Mouse (Mus musculus): ENCODE data around the gene Mgst3. TPM values are rescaled to one million over a fixed set of nuclear protein-coding genes. Genes with fewer than 3 reads are reported as not detected.

Gene Mgst3
- total RNA-seq, 1 experiment, result 34.4 TPM

- in situ Hi-C loops (cut with MboI; ENCODE audit: low sequenced_read_pairs in 2 of 2, unreplicated experiment in 2 of 2), result no loop called here
Observed at GRCm38 (mm10) chr1:167391241-167391640, 2.4 kb downstream of the Mgst3 start.

DNA sequence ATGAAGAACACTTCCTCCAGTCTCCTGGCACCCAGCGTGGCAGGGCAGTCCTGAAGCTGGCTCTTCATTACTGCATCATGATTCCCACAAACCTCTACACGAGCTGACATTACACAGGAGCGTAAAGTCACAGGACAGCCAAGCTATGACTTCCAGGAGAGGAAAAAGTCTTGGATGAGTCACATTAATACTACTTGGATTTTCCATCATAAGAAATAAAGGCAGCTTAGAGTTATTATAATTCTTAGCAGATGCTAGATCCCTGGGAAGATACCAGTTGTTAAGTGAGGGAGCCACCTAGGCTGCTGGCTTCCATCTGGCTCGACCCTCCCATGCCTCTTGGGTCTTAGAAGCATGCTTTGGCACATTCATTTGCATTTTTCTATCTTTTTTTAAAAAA is 3.3 kb downstream of the Mgst3 start:
- H3K36me3 ChIP-seq (ENCODE audit: control insufficient read depth, insufficient read depth, low read length, poor library complexity, severe bottlenecking), result no peaks in the 10 kb centered on the region
- no peak overlapping the region for H3K9ac ChIP-seq (ENCODE audit: insufficient read depth, low read depth, low read length, poor library complexity, severe bottlenecking)
- H3K9me3 ChIP-seq (ENCODE audit: control insufficient read depth, insufficient read depth, low read depth, low read length), result no peaks in the 10 kb centered on the region
- no peak for DNase-seq (ENCODE audit: low read depth, low spot score)
- no peak overlapping the region for H3K4me3 ChIP-seq (ENCODE audit: insufficient read depth in 1 of 2, low read depth in 1 of 2, low read length in 2 of 2, poor library complexity in 1 of 2, severe bottlenecking in 1 of 2)
- H3K4me1 ChIP-seq (ENCODE audit: control insufficient read depth in 2 of 2, insufficient read depth in 2 of 2, low read length in 2 of 2, poor library complexity in 1 of 2), result peaks cover 0 to 2% of the 10 kb centered on the region in 2 experiments; a peak in 1 of 4 replicates
- in situ Hi-C loops (cut with MboI; ENCODE audit: low sequenced_read_pairs in 2 of 2, unreplicated experiment in 2 of 2), result no loop called here
- no peak for TF ChIP-seq ZC3H11A (IDR thresholded peaks at IDR 0.05; ENCODE audit: borderline replicate concordance, low read depth, low read length)
- no peak overlapping the region for H3K27ac ChIP-seq (ENCODE audit: insufficient read depth, low read depth, low read length, poor library complexity, severe bottlenecking)

More at GRCm38 (mm10) chr1:167391241-167391640, 2.4 kb downstream of the Mgst3 start:
- no peak overlapping the region for H3K27ac ChIP-seq (ENCODE audit: insufficient read depth, low read depth, low read length, poor library complexity, severe bottlenecking)
- peaks cover 0 to 2% of the 10 kb centered on the region in 2 experiments; a peak in 1 of 4 replicates for H3K4me1 ChIP-seq (ENCODE audit: control insufficient read depth in 2 of 2, insufficient read depth in 2 of 2, low read length in 2 of 2, poor library complexity in 1 of 2)
- no peaks in the 10 kb centered on the region for H3K9me3 ChIP-seq (ENCODE audit: control insufficient read depth, insufficient read depth, low read depth, low read length)
- no peak overlapping the region for H3K4me3 ChIP-seq (ENCODE audit: insufficient read depth in 1 of 2, low read depth in 1 of 2, low read length in 2 of 2, poor library complexity in 1 of 2, severe bottlenecking in 1 of 2)
- no peaks in the 10 kb centered on the region for H3K36me3 ChIP-seq (ENCODE audit: control insufficient read depth, insufficient read depth, low read length, poor library complexity, severe bottlenecking)
- DNase-seq (ENCODE audit: low read depth, low spot score), result no peak
- TF ChIP-seq HCFC1 (IDR thresholded peaks at IDR 0.05; ENCODE audit: borderline replicate concordance, insufficient read depth, low read length), result no peak
- TF ChIP-seq CHD2 (IDR thresholded peaks at IDR 0.05; ENCODE audit: low read depth, low read length), result no peak
- TF ChIP-seq ZNF384 (IDR thresholded peaks at IDR 0.05; ENCODE audit: low read depth, low read length), result no peak
- no peak for TF ChIP-seq MAFK (IDR thresholded peaks at IDR 0.05; ENCODE audit: insufficient read depth, low read depth, low read length)
- no peak for TF ChIP-seq ZC3H11A (IDR thresholded peaks at IDR 0.05; ENCODE audit: borderline replicate concordance, low read depth, low read length)
- no peak overlapping the region for H3K9ac ChIP-seq (ENCODE audit: insufficient read depth, low read depth, low read length, poor library complexity, severe bottlenecking)

GRCm38 (mm10) chr1:167389584-167389983 is 4.1 kb downstream of the Mgst3 start:
- H3K9me3 ChIP-seq (ENCODE audit: control insufficient read depth, insufficient read depth, low read depth, low read length), result no peaks in the 10 kb centered on the region
- no peaks in the 10 kb centered on the region for H3K36me3 ChIP-seq (ENCODE audit: control insufficient read depth, insufficient read depth, low read length, poor library complexity, severe bottlenecking)
- H3K4me1 ChIP-seq (ENCODE audit: control insufficient read depth in 2 of 2, insufficient read depth in 2 of 2, low read length in 2 of 2, poor library complexity in 1 of 2), result peaks cover 0 to 2% of the 10 kb centered on the region in 2 experiments; a peak in 1 of 4 replicates
- no peak overlapping the region for H3K9ac ChIP-seq (ENCODE audit: insufficient read depth, low read depth, low read length, poor library complexity, severe bottlenecking)
- in situ Hi-C loops (cut with MboI; ENCODE audit: low sequenced_read_pairs in 2 of 2, unreplicated experiment in 2 of 2), result no loop called here
- H3K4me3 ChIP-seq (ENCODE audit: insufficient read depth in 1 of 2, low read depth in 1 of 2, low read length in 2 of 2, poor library complexity in 1 of 2, severe bottlenecking in 1 of 2), result no peak overlapping the region
- DNase-seq (ENCODE audit: low read depth, low spot score), result no peak
- TF ChIP-seq ZNF384 (IDR thresholded peaks at IDR 0.05; ENCODE audit: low read depth, low read length) (no peak), CHD2 (IDR thresholded peaks at IDR 0.05; ENCODE audit: low read depth, low read length) (no peak), ZC3H11A (IDR thresholded peaks at IDR 0.05; ENCODE audit: borderline replicate concordance, low read depth, low read length) (no peak), HCFC1 (IDR thresholded peaks at IDR 0.05; ENCODE audit: borderline replicate concordance, insufficient read depth, low read length) (no peak), MAFK (IDR thresholded peaks at IDR 0.05; ENCODE audit: insufficient read depth, low read depth, low read length) (no peak)
- H3K27ac ChIP-seq (ENCODE audit: insufficient read depth, low read depth, low read length, poor library complexity, severe bottlenecking), result no peak overlapping the region

DNA sequence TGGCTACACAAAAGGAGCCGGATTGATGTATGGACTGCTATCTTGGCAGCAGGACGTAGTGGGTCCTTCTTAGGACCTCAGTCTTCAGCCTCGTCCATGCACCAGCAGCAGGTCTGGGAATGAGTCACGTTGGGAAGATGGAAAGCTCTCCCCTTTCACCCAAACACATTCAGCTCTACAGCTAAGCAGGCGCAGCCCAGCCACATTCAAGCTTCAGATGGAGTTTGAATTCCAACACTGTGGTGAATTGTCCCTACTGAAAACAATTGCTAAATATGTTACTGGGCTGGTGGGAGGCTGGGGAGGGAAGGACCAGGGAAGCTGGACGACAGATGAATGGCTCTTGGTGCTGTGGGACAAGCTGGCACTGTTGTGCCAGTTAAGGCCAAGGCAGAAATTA is 5.1 kb downstream of the Mgst3 start:
- TF ChIP-seq CHD2 (IDR thresholded peaks at IDR 0.05; ENCODE audit: low read depth, low read length), result no peak
- no peak for TF ChIP-seq ZNF384 (IDR thresholded peaks at IDR 0.05; ENCODE audit: low read depth, low read length)
- TF ChIP-seq MAFK (IDR thresholded peaks at IDR 0.05; ENCODE audit: insufficient read depth, low read depth, low read length), result no peak
- TF ChIP-seq ZC3H11A (IDR thresholded peaks at IDR 0.05; ENCODE audit: borderline replicate concordance, low read depth, low read length), result no peak
- no peak for TF ChIP-seq HCFC1 (IDR thresholded peaks at IDR 0.05; ENCODE audit: borderline replicate concordance, insufficient read depth, low read length)
- Histone ChIP-seq H3K4me1 (ENCODE audit: control insufficient read depth in 2 of 2, insufficient read depth in 2 of 2, low read length in 2 of 2, poor library complexity in 1 of 2) (no peaks in the 10 kb centered on the region; a peak in 1 of 4 replicates), H3K27ac (ENCODE audit: insufficient read depth, low read depth, low read length, poor library complexity, severe bottlenecking) (no peak overlapping the region), H3K9me3 (ENCODE audit: control insufficient read depth, insufficient read depth, low read depth, low read length) (no peaks in the 10 kb centered on the region), H3K4me3 (ENCODE audit: insufficient read depth in 1 of 2, low read depth in 1 of 2, low read length in 2 of 2, poor library complexity in 1 of 2, severe bottlenecking in 1 of 2) (no peak overlapping the region), H3K36me3 (ENCODE audit: control insufficient read depth, insufficient read depth, low read length, poor library complexity, severe bottlenecking) (no peaks in the 10 kb centered on the region), H3K9ac (ENCODE audit: insufficient read depth, low read depth, low read length, poor library complexity, severe bottlenecking) (no peak overlapping the region)
- DNase-seq (ENCODE audit: low read depth, low spot score), result no peak
- in situ Hi-C loops (cut with MboI; ENCODE audit: low sequenced_read_pairs in 2 of 2, unreplicated experiment in 2 of 2), result no loop called here

GRCm38 (mm10) chr1:167387796-167388195 is 5.8 kb downstream of the Mgst3 start:
- no peaks in the 10 kb centered on the region for H3K36me3 ChIP-seq (ENCODE audit: control insufficient read depth, insufficient read depth, low read length, poor library complexity, severe bottlenecking)
- in situ Hi-C loops (cut with MboI; ENCODE audit: low sequenced_read_pairs in 2 of 2, unreplicated experiment in 2 of 2), result no loop called here
- H3K4me3 ChIP-seq (ENCODE audit: insufficient read depth in 1 of 2, low read depth in 1 of 2, low read length in 2 of 2, poor library complexity in 1 of 2, severe bottlenecking in 1 of 2), result no peak overlapping the region
- H3K27ac ChIP-seq (ENCODE audit: insufficient read depth, low read depth, low read length, poor library complexity, severe bottlenecking), result no peak overlapping the region
- peaks cover 0 to 2% of the 10 kb centered on the region in 2 experiments; a peak in 2 of 4 replicates for H3K4me1 ChIP-seq (ENCODE audit: control insufficient read depth in 2 of 2, insufficient read depth in 2 of 2, low read length in 2 of 2, poor library complexity in 1 of 2)
- DNase-seq (ENCODE audit: low read depth, low spot score), result no peak
- TF ChIP-seq MAFK (IDR thresholded peaks at IDR 0.05; ENCODE audit: insufficient read depth, low read depth, low read length) (no peak), ZNF384 (IDR thresholded peaks at IDR 0.05; ENCODE audit: low read depth, low read length) (no peak)
- no peak overlapping the region for H3K9ac ChIP-seq (ENCODE audit: insufficient read depth, low read depth, low read length, poor library complexity, severe bottlenecking)
- no peaks in the 10 kb centered on the region for H3K9me3 ChIP-seq (ENCODE audit: control insufficient read depth, insufficient read depth, low read depth, low read length)
